Mouse (Mus musculus) thymus, postnatal 10 days (tissue): ENCODE measurements at regions not wholly inside any gene's neighbourhood (a gene's known extent, or its start where the extent isn't known, plus 50 kb on each side); places are given as distances from the start of the nearest gene placed in this dataset.

Source experiments
- DNase-seq, 2 experiments: peaks; one replicate each; pipeline ENCODE4 v3.0.0; 2021; ENCODE audit warnings: low spot score in 2 of 2

GRCm38 (mm10) chr7:36352761-36353160 lies 345.2 kb upstream of the Tshz3 start:
- DNase-seq = no peak

GRCm38 (mm10) chr7:36350616-36351015 lies 347.3 kb upstream of the Tshz3 start:
- DNase-seq = no peak

- no peak for DNase-seq
Measured at GRCm38 (mm10) chr7:36348195-36348594, 349.7 kb upstream of the Tshz3 start.

GRCm38 (mm10) chr7:36334857-36335256 lies 363.1 kb upstream of the Tshz3 start:
- DNase-seq = no peak

- no peak for DNase-seq
Measured at GRCm38 (mm10) chr7:36334091-36334490, 363.8 kb upstream of the Tshz3 start.

- no peak for DNase-seq
Measured at GRCm38 (mm10) chr7:36332633-36333032, 365.3 kb upstream of the Tshz3 start.

- no peak for DNase-seq
Measured at GRCm38 (mm10) chr7:36328141-36328540, 369.8 kb upstream of the Tshz3 start.

- DNase-seq = no peak
Measured at GRCm38 (mm10) chr7:36324035-36324434, 373.9 kb upstream of the Tshz3 start.

GRCm38 (mm10) chr7:36322181-36322580 lies 375.7 kb upstream of the Tshz3 start:
- DNase-seq = no peak

- DNase-seq = no peak
Measured at GRCm38 (mm10) chr7:36317466-36318212, 380.3 kb upstream of the Tshz3 start.

GRCm38 (mm10) chr7:36313751-36314150 lies 384.2 kb upstream of the Tshz3 start:
- no peak for DNase-seq

GRCm38 (mm10) chr7:36309761-36310605 lies 387.9 kb upstream of the Tshz3 start:
- no peak for DNase-seq

GRCm38 (mm10) chr7:36308726-36309125 lies 389.2 kb upstream of the Tshz3 start:
- DNase-seq = no peak

- DNase-seq = no peak
Measured at GRCm38 (mm10) chr7:36308106-36308620, 389.8 kb upstream of the Tshz3 start.

GRCm38 (mm10) chr7:36277275-36277674 lies 420.6 kb upstream of the Tshz3 start:
- no peak for DNase-seq

- DNase-seq = no peak
Measured at GRCm38 (mm10) chr7:36268966-36269365, 429.0 kb upstream of the Tshz3 start.

GRCm38 (mm10) chr7:36265163-36265823 lies 432.6 kb upstream of the Tshz3 start:
- DNase-seq = no peak

GRCm38 (mm10) chr7:36262124-36262710 lies 435.7 kb upstream of the Tshz3 start:
- DNase-seq = no peak

GRCm38 (mm10) chr7:36257102-36257501 lies 440.8 kb upstream of the Tshz3 start:
- no peak for DNase-seq

GRCm38 (mm10) chr7:36247356-36247755 lies 444.6 kb upstream of the Zfp507 start:
- no peak for DNase-seq

- DNase-seq = no peak
Measured at GRCm38 (mm10) chr7:36236673-36237072, 433.9 kb upstream of the Zfp507 start.

GRCm38 (mm10) chr7:36229031-36229430 lies 426.2 kb upstream of the Zfp507 start:
- no peak for DNase-seq
